Mouse (Mus musculus): Measurements from ENCODE around the gene Eif4h. TPM values are rescaled to one million over a fixed set of nuclear protein-coding genes. Genes with fewer than 3 reads are reported as not detected.

Eif4h gene
- polyA plus RNA-seq, 1 experiment from 2014 or later, result 396 TPM

DNA sequence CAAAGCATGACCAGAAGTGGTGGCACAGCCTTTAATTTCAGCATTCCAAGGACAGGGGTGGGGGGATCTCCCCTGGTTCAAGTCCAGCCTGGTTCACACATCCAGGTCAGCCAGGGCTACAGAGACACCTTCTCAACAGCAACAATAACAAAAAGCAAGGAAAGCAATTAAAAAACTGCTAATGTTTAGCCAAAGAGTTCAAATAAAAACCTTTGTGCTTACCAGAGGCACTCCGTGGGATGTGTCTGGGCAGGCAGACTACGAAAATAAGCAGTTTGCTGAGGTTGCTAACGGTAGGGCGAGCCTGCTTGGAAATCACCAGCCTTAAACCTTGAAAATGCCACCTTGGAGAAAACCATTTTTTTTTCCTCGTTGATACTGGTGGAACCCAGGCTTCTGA is 58.1 kb downstream of the Eif4h start, which contains the start of gene Rfc2:
Gene Rfc2 (plus strand): TSS at position 221 of the 400 bp plus-strand sequence.
- peaks cover 8% of the 10 kb centered on the region for H3K4me1 ChIP-seq (ENCODE audit: control insufficient read depth, insufficient read depth, low read length)
- H3K36me3 ChIP-seq (ENCODE audit: control insufficient read depth, insufficient read depth, low read length), result no peaks in the 10 kb centered on the region
- no peaks in the 10 kb centered on the region for H3K9me3 ChIP-seq (ENCODE audit: control insufficient read depth, low read length)
- no peaks in the 10 kb centered on the region for H3K27me3 ChIP-seq (replicated peaks; ENCODE audit: control insufficient read depth, insufficient read depth, low read length)
- H3K9ac ChIP-seq (ENCODE audit: low read depth, low read length), result no peak within 1 kb of the TSS
- no peak within 1 kb of the TSS for H3K4me3 ChIP-seq (ENCODE audit: low read length)
- H3K4me2 ChIP-seq (ENCODE audit: low read depth, low read length), result no peak within 1 kb of the TSS
- WGBS, result 78% methylated on average over 5 of the region's 5 CpGs
- no peak for ATAC-seq
- no peak within 1 kb of the TSS for H3K27ac ChIP-seq (ENCODE audit: low read length)

DNA sequence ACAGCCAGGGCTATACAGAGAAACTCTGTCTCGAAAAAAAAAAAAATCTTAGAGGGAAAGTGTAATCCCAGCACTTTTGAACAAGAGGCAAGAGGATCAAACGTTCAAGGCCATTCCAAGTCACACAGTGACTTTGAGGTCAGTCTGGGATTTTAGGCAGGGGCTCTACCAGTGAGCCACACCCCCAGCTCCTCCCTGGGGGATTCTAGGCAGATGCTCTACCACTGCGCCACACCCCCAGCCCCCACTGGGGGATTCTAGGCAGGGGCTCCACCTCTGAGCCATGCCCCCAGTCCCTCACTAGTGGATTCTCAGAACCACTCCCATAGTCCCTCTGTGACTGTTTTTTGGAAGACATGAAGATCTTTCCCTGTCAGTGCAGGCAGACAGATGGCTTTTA is 60.2 kb downstream of the Eif4h start:
- Histone ChIP-seq H3K9me3 (ENCODE audit: control insufficient read depth, low read length) (no peaks in the 10 kb centered on the region), H3K36me3 (ENCODE audit: control insufficient read depth, insufficient read depth, low read length) (no peaks in the 10 kb centered on the region), H3K4me1 (ENCODE audit: control insufficient read depth, insufficient read depth, low read length) (peaks cover 8% of the 10 kb centered on the region), H3K9ac (ENCODE audit: low read depth, low read length) (no peak overlapping the region), H3K4me3 (ENCODE audit: low read length) (no peak overlapping the region), H3K27ac (ENCODE audit: low read length) (no peak overlapping the region), H3K27me3 (replicated peaks; ENCODE audit: control insufficient read depth, insufficient read depth, low read length) (no peaks in the 10 kb centered on the region), H3K4me2 (ENCODE audit: low read depth, low read length) (no peak overlapping the region)
- ATAC-seq, result no peak
- 66% methylated on average over 3 of the region's 3 CpGs for WGBS

DNA sequence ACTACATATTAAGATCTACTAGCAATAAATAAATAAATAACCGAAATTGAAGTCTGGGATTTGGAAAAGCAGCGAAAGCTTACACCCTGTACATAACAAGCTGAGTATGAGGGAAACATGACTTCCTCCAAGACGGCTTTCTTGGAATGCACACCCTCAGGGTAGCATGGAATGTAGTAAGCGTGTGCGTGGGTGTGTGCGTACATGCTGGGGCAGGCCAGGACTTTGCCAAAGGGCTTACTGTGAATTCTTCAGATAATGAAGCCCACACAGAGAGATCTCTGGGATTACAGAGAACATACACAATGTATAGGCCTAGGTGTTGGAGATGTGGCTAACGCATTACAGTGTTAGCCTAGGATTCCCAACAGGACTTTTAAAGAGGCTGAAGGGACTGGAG is 61.8 kb downstream of the Eif4h start:
- ATAC-seq, result no peak
- H3K4me1 ChIP-seq (ENCODE audit: control insufficient read depth, insufficient read depth, low read length), result peaks cover 7% of the 10 kb centered on the region
- no peak overlapping the region for H3K4me3 ChIP-seq (ENCODE audit: low read length)
- H3K27me3 ChIP-seq (replicated peaks; ENCODE audit: control insufficient read depth, insufficient read depth, low read length), result no peaks in the 10 kb centered on the region
- H3K4me2 ChIP-seq (ENCODE audit: low read depth, low read length), result no peak overlapping the region
- no peaks in the 10 kb centered on the region for H3K9me3 ChIP-seq (ENCODE audit: control insufficient read depth, low read length)
- no peak overlapping the region for H3K27ac ChIP-seq (ENCODE audit: low read length)
- no peaks in the 10 kb centered on the region for H3K36me3 ChIP-seq (ENCODE audit: control insufficient read depth, insufficient read depth, low read length)
- 83% methylated on average over 7 of the region's 7 CpGs for WGBS
- H3K9ac ChIP-seq (ENCODE audit: low read depth, low read length), result no peak overlapping the region

DNA sequence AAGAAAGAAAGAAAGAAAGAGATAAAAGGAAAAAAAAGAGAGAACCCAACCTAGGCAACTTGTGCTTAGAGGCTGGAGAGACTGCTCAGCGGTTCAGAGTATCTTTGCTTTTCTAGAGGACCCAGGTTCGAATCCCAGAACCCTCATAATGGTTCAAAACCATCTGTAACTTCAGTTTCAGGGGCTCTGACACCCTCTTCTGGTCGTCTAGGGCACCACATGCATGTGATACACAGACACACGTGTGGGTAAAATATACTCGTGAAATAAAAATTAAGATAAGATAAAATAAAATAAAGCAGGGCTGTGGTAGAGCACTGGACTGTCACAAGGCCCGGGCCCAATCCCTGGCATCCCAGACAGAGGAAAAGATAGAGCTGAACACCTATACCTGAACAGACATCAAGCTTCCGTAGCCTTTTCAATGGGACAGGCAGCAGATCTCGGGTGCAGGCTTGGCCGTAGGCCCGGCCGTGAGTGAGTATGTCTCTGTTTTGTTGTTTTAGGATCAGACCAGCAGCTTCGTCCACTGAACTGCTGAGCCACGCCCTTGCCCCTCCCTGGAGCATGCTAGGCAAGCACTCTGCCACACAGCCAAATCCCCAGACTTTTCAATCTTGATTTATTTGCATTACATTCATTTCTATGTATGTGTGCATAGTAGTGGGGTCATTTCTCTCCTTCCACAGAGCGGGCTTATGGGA is 62.6 kb downstream of the Eif4h start:
- Histone ChIP-seq H3K4me2 (ENCODE audit: low read depth, low read length) (no peak overlapping the region), H3K4me3 (ENCODE audit: low read length) (no peak overlapping the region), H3K27ac (ENCODE audit: low read length) (no peak overlapping the region), H3K36me3 (ENCODE audit: control insufficient read depth, insufficient read depth, low read length) (no peaks in the 10 kb centered on the region), H3K4me1 (ENCODE audit: control insufficient read depth, insufficient read depth, low read length) (peaks cover 12% of the 10 kb centered on the region), H3K9ac (ENCODE audit: low read depth, low read length) (no peak overlapping the region), H3K9me3 (ENCODE audit: control insufficient read depth, low read length) (no peaks in the 10 kb centered on the region), H3K27me3 (replicated peaks; ENCODE audit: control insufficient read depth, insufficient read depth, low read length) (no peaks in the 10 kb centered on the region)
- ATAC-seq, result no peak
- 73% methylated on average over 14 of the region's 14 CpGs for WGBS

DNA sequence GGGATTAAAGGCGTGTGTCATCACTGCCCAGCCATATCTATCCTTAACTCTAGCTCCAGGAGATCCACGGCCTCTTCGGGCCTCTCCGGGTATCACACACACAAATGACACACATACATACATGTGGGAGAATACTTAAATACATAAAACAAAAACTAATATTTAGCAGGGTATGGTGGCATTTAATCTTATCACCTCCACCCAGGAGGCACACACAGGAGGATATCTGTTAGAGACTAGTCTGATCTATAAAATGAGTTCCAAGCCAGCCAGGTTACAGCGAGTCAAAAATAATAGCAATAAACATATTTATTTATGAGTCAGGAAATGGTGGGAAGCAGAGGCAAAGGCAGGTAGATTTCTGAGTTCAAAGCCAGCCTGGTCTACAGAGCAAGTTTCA is 63.5 kb downstream of the Eif4h start:
- Histone ChIP-seq H3K27me3 (replicated peaks; ENCODE audit: control insufficient read depth, insufficient read depth, low read length) (no peaks in the 10 kb centered on the region), H3K27ac (ENCODE audit: low read length) (no peak overlapping the region), H3K36me3 (ENCODE audit: control insufficient read depth, insufficient read depth, low read length) (no peaks in the 10 kb centered on the region), H3K9ac (ENCODE audit: low read depth, low read length) (no peak overlapping the region), H3K4me1 (ENCODE audit: control insufficient read depth, insufficient read depth, low read length) (peaks cover 15% of the 10 kb centered on the region), H3K9me3 (ENCODE audit: control insufficient read depth, low read length) (peaks cover 3% of the 10 kb centered on the region; the same call in 1 of the 2 replicates), H3K4me3 (ENCODE audit: low read length) (no peak overlapping the region), H3K4me2 (ENCODE audit: low read depth, low read length) (no peak overlapping the region)
- 93% methylated on average over 5 of the region's 5 CpGs for WGBS
- ATAC-seq, result no peak

DNA sequence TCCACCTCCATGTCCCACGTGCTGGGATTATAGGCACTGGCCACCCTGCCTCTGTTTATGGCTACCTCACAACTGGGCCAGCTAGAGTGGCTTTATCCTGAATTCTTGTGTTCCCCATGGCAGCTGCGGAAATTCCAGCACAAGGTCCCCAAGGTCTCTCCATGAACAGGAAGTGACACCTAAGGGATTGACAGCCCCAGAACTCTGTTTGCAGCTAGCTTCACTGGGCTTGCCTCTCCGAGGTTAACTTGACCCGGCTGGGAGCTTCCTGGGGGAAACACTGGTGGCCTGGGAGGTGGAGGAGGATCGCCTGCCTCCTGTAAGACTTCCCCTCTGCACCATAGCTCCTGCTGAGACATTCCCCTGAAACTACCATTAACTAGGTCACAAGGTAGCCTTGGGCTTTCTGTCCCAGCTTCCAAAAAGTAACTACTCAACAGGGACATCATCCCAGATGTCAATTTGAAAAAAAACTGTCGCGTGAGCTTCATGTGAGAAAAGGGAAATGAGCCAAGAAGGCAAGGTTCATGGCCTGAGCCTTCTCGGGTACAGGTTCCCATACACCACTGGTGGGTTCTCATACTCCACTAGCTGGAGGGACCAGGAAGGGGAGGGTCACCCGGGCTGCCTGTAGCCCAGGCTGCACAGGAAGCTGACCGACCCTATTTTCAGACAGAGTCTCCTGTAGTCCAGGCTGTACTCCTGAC is 66.6 kb downstream of the Eif4h start:
- Histone ChIP-seq H3K4me1 (ENCODE audit: control insufficient read depth, insufficient read depth, low read length) (peaks cover 19% of the 10 kb centered on the region), H3K27ac (ENCODE audit: low read length) (peak overlapping the region; percentile 73), H3K27me3 (replicated peaks; ENCODE audit: control insufficient read depth, insufficient read depth, low read length) (no peaks in the 10 kb centered on the region), H3K4me3 (ENCODE audit: low read length) (peak overlapping the region; percentile 57), H3K9me3 (ENCODE audit: control insufficient read depth, low read length) (peaks cover 3% of the 10 kb centered on the region; the same call in 1 of the 2 replicates), H3K36me3 (ENCODE audit: control insufficient read depth, insufficient read depth, low read length) (no peaks in the 10 kb centered on the region), H3K9ac (ENCODE audit: low read depth, low read length) (peak overlapping the region; percentile 68), H3K4me2 (ENCODE audit: low read depth, low read length) (peak overlapping the region; percentile 91)
- ATAC-seq, result 0 out of 2 replicates have a peak, but pooled peaks have one; percentile 9
- WGBS, result 45% methylated on average over 10 of the region's 10 CpGs

DNA sequence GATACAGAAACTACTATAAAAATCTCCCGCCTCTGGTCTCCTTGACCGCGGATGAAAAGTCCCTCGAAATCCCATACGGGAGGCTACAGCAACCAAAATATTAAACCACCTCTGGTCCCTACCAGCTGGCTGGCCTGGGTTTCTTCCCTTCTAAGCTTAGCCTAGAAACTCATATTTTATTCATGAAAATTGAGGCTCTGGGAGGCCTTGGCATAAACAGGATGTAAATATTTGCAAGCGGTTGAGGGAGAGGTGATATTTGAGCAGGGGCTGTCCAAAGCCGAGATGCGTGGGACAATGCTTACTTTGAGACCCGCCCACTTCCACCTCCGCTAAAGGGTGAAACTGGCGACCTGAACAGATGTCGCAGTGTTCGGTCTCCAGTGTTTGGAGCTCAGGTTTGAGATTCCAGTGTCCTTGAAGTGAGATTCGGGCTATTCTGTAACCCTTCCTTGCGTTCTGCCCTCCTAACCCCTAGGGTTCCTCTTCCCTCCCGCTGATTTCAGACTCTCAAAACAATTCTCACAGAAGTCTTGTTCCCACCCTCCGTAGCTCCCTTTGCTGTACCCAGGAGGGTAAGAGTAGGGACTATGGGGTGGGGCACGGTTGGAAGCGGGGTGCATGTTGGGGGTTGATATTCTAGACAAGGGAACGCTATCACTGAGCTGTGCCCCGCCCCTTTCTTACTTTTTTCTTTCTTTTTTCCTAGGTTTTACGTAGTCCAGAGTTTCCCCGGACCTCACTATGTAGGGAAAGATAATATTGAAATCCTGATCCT is 67.4 kb downstream of the Eif4h start:
- Histone ChIP-seq H3K4me1 (ENCODE audit: control insufficient read depth, insufficient read depth, low read length) (peaks cover 19% of the 10 kb centered on the region), H3K9ac (ENCODE audit: low read depth, low read length) (peak overlapping the region; percentile 68), H3K36me3 (ENCODE audit: control insufficient read depth, insufficient read depth, low read length) (no peaks in the 10 kb centered on the region), H3K4me3 (ENCODE audit: low read length) (peak overlapping the region; percentile 57), H3K27me3 (replicated peaks; ENCODE audit: control insufficient read depth, insufficient read depth, low read length) (no peaks in the 10 kb centered on the region), H3K9me3 (ENCODE audit: control insufficient read depth, low read length) (peaks cover 3% of the 10 kb centered on the region; the same call in 1 of the 2 replicates), H3K27ac (ENCODE audit: low read length) (peak overlapping the region; percentile 73), H3K4me2 (ENCODE audit: low read depth, low read length) (peak overlapping the region; percentile 91)
- peak; percentile 65 for ATAC-seq
- under 1% methylated on average over 23 of the region's 23 CpGs for WGBS

Data from intestine, embryonic 16.5 days (tissue).